Mouse (Mus musculus): ENCODE data around the gene Zfp831.

- TF ChIP-seq CTCF (IDR thresholded peaks at IDR 0.05 in 2 of 3, conservative IDR thresholded peaks at IDR 0.05 in 1 of 3; ENCODE audit: control insufficient read depth in 1 of 3, insufficient read depth in 1 of 3, low read depth in 2 of 3, low read length in 3 of 3, poor library complexity in 1 of 3, severe bottlenecking in 1 of 3) (no peak), GATA1 (IDR thresholded peaks at IDR 0.05; ENCODE audit: low read depth, low read length) (no peak), EP300 (IDR thresholded peaks at IDR 0.05; ENCODE audit: low read depth in 1 of 2, low read length in 2 of 2) (no peak), JUND (IDR thresholded peaks at IDR 0.05; ENCODE audit: low read depth, low read length) (no peak), GABPA (IDR thresholded peaks at IDR 0.05; ENCODE audit: low read depth, low read length) (no peak), E2F4 (IDR thresholded peaks at IDR 0.05; ENCODE audit: borderline replicate concordance, low read depth, low read length) (no peak), HCFC1 (IDR thresholded peaks at IDR 0.05; ENCODE audit: low read depth, low read length) (no peak), POLR2A (IDR thresholded peaks at IDR 0.05; ENCODE audit: control insufficient read depth in 1 of 2, insufficient read depth in 1 of 2, low read depth in 1 of 2, low read length in 2 of 2, poor library complexity in 1 of 2) (no peak)
Observed at GRCm38 (mm10) chr2:174595611-174596010, 47.7 kb upstream of the Zfp831 start.
